Mouse (Mus musculus) gastrocnemius, postnatal 10 days (tissue): ENCODE results near the gene H2-DMb2. TPM values are rescaled to one million over a fixed set of nuclear protein-coding genes. Genes with fewer than 3 reads are reported as not detected.
"Not testable (repeated sequence)": the region's sequence is repeated elsewhere in the genome, so short reads cannot be mapped to it uniquely, and the experiment has no call there.

Experiments used
- DNase-seq: peaks from one replicate; pipeline ENCODE4 v3.0.0; 2021; ENCODE audit warnings: mixed read lengths
- total RNA-seq, 2 experiments: library from RNA; stranded (reverse); gene quantifications; 2 replicates each; pipeline ENCODE4 v1.2.3; 2021

The H2-DMb2 gene
- total RNA-seq, 2 experiments from 2014 or later: 0.25 to 0.61 TPM

DNA sequence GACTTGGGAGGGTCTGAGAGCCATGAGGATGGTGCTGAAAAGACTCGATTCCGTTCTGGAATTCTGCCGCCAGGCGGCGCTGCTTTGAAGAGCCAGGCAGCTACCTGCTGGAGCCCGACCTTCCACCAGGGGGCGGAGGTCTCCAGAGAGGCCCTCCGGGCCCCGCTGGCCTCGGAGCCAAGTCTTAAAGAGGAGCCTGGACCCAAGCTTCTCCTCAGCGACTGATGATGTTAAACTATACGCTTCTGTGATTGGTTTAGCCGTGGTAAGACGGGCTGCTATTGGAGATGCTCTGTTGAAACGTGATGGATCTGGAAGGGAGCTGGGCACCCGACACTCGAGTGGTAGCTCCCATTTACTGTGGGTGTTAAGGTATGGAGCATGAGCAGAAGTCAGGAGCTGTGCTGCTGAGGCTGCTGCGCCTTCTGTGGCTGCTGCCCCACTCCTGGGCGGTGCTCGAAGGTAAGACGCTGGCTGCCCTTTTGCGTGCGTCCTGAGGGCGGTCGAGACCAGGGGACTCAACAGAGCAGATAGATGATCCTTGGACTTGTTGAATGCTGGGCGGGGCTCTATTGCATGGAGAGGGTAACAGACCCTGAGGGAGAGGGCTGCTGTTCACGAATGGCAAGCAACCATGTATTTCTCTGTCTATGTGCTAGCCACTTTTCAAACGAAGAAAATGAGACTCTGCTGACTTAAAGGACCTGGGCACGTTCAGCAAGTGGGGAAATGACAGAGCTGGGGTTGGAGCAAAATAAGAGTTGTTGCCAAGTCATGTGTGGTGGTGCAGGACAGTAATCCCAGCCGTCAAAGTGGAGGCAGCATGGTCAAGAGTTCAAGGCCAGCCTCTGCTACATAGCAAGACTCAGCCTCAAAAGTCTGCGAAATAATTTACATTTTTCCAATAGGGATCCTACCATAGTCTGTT, 7.5 kb upstream of the H2-DMb2 start:
- peak; percentile 100 for DNase-seq

DNA sequence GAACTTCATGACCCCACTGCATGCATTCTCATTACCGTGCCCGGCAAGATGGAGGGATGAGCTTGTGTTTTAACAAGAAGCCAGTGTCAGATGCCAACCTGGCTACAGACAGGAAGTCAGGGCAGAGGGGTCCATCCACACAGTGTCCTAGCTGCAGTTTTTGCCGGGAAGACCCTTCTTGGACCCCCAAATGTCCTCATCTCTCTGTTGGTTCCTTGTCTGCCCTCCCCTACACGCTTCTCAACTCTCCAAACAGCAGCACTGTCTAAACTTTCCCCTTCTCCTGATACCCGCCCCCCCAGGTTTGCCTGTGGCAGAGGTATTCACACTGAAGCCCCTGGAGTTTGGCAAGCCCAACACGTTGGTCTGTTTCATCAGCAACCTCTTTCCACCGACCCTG, 5.5 kb upstream of the H2-DMb2 start:
- DNase-seq: no peak

DNA sequence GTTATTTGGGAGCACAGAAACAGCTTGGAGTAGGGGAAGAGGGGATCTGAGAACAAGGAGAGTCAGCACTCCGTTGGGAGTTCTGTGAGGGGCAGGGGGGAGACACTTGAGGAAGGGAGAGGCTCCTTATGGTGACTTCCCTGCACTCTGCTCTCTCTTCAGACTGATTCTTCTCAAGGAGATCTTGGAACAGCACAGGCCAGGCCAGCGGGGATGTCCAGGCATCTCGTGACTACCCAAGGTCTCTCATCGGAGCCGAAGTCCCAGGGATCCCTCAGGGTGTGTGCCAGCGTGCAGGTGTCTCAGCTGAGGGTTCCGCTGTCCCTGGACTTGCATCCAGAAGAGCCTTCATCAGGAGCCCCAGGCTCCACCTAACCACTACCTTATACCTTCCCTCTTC, 4.5 kb upstream of the H2-DMb2 start:
- no peak for DNase-seq

DNA sequence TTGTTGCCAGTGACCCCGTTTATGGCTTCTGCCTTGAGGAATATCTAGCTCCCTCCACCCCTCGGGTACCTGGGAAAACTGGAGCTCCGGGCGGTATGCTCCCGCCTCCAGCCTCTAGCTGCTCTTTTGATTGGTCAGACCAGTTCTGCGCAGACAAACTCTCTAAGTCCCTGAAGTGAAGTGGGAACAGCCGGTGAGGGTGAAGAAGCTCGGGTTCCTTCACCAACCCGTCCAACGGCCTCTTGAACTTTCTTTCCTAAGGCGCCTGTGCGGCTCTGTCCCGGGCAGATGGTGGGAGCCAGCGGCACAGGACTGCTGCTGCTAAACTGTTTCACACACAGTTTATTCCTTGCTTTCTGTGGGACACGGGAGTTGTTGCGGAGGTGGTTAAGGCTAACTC, 3.7 kb upstream of the H2-DMb2 start:
- DNase-seq: no peak

DNA sequence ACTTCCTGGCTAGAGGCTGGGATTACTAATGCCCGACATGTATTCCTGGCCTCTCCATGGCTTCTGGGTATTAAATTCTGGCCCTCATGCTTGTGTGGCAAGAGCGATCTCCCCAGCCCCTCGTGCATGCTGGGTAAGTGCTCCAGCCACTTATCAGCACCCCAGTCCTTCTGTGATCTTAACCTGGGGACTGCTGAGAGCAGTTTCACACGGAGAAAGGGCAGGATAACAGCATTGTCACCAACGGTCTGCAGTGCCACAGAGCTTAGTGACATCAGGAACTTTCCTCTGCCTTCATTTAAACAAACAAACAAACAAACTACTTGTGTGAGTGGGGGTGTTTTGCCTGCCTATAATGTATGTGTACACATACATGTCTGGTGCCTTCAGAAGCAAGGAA, 2.9 kb upstream of the H2-DMb2 start:
- DNase-seq: no peak

DNA sequence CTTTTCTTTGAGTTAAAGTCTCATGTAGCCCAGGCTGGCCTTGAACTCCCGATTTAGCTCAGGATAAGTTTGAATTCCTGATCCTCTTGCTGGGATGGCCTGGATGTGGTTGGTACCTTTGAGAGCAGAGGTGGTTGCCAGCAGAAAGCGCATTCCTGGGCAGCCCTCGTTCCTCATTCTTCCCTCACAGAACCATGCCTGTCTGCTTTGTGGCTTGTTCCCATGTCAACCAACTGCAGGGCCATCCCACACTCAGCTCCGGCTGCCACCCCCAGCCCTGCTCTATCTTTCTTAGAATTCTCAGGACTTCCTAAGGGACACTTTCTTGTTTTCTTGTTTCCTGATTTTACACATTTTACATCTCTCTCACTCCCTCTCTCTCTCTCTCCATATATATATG, 1.7 kb upstream of the H2-DMb2 start:
- no peak for DNase-seq

DNA sequence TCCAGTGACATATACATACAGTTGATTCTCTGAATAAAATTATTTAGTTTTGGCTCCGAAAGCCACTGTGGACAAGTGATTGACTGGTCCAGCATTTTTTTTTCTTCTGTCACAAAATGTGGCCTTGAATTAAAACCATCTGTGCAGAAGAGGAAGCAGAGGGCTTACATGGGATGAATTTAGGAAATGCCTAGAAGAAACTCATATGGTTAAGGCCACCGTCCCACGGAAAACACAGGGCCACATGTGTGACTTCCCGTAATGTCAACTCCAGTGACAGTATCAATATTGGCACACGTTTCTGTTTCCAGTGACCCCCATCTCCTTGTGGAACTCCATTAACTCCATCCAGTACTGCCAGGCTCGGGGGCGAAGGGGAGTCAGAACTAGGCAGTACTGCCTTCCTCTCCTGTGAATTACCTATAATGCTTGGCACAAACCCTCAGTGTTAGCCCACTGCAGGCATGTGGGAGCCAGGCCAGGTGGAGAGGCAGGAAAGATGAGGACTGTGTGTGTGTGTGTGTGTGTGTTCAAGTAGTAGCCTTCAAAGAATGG, 574 bp upstream of the H2-DMb2 start:
- no peak for DNase-seq

DNA sequence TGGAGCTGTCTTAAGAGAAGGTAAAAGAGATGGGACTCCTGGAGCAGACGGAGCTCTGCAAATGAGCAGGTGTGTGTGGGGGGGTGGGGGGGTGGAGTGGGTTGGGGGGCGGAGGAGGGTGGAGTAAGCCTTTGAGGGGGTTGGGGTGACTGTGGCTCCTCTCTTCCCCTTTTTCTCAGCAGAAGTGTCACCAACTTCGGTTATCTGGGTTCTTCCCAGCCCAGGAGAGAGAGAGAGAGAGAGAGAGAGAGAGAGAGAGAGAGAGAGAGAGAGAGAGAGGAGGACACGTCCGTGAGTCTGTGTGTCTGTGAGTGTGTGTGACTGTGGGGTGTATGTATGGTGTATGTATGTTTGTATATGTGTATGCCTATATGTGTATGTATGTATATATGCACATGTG, 354 bp downstream of the H2-DMb2 start:
- no peak for DNase-seq

DNA sequence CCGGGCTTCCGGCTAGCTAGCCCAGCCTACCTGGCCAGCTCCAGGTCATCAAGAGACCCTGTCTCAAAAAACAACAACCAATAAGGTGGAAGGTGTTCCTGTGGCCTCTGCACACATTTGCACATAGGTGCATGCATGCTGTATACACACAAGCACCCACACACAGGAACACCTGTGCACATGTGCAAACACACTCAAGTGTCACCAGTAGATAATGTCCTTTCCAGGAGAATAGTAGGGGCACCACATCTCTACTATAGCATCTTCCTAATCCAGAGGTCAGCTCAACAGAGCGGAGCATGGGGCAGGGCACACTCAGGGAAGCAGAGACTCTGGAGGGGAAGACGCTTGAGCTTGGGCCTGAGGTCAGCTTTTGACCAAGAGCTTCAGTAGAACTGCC, 1.1 kb downstream of the H2-DMb2 start:
- not testable (repeated sequence) for DNase-seq

DNA sequence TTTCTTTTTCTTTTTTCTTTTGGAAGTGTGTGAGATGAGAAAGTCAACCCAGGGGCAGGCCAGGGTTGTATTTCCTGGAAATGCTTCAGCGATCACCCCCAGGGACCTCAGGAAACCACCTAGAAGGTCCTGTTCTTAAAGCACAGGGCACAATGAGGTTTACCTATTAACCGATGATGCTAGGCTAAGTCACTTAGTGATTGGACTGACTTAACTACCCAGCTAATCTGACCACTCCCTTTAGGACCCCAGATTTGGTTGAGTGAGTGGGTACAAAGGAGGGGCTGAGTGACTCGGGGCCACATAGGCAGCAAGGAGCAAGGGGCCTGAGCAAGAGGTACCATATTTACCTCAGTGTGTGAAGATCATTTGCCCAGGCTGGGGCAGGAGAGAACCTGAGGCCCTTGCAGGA, 1.9 kb downstream of the H2-DMb2 start:
- DNase-seq: no peak

DNA sequence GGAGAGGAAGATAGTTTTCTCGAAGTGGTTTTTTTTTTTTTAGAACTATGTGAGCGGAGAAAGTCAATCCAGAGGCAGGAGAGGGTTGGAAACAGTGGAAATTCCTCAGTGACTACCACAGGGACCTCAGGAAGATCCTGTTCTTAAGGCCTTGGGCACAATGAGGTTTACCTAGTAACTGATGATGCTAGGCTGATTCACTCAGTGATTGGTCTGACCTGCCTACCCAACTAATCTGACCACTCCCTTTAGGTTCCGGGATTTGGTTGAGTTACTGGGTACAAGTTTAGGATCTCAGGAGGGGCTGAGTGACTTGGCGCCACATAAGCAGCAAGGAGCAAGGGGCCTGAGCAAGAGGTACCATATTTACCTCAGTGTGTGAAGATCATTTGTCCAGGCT, 9.8 kb downstream of the H2-DMb2 start, which contains the start of gene H2-DMb1:
TSS of gene H2-DMb1 (plus strand) at position 150 of the 400 bp plus-strand sequence.
- DNase-seq: no peak

DNA sequence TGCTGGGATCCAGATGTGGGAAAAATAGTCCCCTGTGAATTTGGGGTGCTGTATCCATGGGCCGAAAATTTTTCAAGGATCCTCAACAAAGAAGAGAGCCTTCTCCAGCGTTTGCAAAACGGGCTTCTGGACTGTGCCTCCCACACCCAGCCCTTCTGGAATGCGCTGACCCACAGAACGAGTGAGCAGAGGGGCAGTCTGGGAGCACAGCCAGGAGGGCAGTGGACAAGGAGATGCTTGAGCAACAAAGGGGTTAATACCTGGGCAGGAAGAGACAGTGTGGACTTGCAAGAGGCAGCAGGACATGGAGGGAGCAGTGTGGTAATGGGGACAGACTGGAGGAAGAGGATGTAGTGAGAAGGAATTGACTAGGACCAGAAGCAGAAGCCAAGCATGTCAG, 12.4 kb downstream of the H2-DMb2 start:
- DNase-seq: no peak

DNA sequence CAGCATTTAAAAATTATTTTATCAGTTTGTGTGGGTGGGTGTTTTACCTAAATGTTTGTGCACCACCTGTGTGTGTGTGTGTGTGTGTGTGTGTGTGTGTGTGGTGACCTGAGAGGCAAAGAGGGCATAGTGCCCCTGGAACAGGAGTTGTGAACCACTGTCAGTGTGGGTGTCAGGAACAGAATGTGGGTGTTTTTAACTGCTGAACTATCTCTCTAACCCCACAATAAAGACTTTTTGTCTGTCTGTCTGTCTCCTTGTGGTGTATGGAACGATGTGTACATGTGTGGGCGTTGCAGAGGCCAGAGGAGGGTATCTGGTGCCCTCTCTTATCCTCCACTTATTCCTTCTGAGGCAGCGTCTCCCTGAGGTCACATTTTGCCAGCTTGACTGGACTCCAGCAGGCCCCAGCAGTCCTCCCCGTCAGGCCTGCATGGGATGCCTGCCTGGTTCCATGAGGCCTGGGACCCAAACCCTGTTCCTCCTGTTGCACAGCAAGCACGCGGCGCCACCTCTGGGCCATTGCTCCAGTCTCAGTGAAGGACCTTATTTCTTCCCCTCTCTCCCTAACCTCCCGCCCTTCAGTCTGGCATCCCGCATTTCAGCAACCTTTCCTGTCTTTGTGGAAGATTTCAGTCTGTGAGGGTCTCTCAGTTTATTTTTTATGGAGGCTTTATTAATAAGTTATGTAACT, 21.2 kb downstream of the H2-DMb2 start:
- DNase-seq: no peak

DNA sequence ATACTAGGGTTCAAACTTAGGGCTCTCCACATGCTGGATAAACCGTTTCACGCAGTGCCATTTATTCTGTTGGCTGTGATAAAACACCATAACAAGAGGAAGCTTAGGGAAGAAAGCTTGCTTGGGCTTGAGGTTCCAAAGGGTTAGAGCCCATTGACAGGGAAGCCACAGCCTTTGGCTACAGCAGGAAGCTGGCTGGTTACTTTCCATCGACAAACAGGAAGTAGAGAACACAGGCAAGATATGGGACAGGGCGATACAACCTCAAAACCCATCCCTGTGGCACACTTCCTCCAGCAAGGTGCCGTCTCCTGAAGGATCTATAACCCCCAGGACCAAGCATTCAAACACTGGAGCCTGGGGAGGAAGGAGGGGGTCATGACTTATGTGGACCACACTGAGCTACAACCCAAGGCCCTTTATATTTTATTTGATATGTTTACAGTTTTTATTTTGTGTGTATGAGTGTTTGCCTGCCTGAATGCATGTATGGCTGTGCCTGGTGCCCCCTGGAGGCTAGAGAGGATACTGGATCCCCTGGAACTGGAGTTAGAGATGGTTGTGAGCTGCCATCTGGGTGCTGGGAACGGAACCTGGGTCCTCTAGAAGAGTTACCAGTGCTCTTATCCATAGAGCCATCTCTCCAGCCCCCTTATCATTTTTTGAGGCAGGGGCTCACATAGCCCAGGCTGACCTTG, 22.1 kb downstream of the H2-DMb2 start:
- DNase-seq: no peak

DNA sequence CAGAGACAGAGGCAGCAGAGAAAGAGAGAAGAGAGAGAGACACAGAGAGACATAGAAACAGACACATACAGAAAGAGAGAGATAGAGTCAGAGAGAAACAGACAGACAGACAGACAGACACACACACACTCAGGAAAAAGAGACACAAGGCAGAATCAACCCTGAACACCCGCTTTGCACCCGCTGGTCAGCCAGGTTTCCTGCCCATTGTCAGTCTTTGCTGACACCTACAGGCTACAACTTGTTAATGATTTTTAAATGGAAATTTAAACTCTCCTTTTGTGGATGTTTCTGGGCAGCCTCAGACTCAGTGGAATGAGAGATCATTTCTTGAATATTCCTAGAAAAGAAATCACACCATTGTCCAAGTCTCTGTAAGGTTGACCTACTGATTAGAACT, 26.2 kb downstream of the H2-DMb2 start:
- DNase-seq: peak; percentile 29

DNA sequence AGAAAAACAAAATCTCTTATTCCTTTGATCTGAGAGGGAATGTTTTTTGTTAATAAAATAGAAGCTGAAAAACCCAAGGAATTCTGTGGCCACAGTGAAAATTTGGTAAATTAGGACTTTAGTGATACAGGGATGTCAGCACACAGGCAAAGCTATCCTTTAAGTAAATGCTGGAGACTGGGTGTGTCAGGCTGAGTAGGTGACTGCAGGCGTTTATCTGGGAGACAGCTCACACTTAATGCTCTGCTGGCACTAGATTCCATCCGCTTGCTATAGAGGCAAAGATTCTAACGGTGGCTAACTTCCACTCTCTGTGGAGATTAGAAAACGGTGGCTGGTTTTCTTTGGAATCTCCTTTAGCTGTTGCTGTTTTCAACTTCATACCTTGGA, 27.4 kb downstream of the H2-DMb2 start:
- no peak for DNase-seq

DNA sequence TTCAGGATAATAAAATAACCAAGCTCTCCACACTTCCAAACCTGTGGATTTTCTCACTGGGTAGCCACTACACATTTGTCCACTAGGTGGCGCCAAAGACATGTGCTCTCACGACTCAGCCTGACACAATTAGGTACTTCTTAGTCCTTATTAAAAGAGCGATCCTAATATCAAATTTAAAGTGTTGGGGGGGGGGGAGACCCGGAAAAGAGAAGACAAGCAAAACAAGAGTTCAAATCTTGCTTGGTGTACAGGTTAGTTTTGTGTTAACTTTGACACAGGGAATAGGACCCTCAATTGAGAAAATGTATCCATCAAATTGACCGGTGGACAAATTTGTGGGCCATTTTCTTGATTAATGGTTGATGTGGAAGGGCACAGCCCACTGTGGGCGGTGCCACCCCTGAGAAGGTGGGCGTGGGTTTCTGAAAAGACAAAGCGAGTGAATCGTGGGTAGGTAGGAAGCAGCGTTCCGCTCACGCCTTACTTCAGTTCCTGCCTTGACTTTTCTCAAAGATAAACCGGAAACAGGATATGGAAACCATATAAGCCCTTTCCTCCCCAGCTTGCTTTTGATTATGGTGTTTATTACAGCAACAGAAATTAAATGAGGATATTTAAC, 27.9 kb downstream of the H2-DMb2 start:
- peak; percentile 82 for DNase-seq

DNA sequence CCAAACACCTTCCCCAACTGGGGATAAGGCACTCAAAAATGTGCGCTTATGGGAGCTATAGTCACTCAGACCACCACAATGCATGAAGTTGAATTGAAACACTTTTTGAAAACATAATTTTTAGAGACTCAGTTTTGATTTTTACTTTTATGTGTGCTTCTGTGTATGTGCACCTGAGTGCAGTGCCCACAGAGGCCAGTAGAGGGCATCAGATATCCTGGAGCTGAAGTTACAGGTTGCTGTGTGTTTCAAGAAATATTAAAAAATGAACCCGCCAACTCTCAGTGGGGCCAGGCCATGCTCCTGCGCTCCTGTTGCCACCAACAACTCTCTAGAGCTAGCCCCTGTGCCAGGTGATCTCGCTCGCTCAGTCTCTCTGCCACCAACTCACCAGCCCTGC, 29.4 kb downstream of the H2-DMb2 start:
- DNase-seq: no peak

DNA sequence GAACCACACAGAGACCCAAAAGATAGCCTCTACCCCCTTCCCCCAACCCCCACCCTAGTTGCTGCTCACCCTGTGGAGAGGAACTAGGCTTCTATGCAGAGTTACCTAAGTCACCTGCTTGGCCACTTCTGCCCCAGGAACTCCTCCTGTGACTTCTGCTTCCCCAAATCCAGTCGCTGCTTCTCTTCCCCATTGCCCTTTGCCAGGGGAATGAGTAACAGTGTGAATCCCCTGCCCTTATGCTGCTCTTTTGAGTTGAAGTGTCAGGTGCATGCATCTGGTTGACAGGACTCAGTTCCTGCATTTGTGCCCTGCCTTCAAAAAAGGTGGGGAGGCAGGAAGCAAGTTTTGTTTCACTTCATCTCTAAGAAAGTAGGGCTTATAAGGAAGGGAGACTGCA, 31.0 kb downstream of the H2-DMb2 start:
- DNase-seq: no peak

DNA sequence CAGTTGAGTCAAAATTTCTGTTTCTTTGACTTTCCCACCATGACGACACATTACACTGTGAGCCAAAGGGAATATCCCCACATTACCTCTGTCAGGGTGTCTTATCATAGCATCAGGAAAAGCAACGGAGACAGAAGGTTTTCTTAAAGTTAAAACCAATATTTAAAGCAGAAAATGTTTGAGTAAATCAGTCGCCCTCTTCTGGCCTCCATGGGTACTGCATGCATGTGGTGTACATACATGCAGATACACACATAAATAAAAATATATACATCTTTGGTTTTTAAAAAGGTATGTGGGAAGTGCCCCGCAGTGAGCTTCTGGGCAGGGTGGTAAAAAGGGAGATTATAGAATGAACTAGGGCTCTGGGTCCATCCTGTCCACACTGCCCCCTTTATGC, 34.1 kb downstream of the H2-DMb2 start:
- no peak for DNase-seq

DNA sequence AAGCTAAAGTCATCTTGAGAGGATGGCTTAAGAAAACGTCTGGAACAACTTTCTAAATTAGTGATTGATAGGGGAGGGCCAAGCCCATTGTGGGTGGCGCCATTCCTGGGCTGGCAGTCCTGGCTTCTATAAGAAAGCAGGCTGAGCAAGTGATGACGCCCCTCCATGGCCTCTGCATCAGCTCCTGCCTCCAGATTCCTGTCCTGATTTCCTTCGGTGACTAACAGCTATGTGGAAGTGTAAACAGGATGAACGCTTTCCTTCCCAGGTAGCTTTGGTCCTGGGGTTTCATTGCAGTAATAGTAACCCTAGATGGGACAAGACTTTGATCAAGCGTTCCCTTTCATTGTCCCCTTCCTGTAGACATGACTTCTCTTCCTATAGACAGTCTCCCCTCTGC, 35.9 kb downstream of the H2-DMb2 start:
- no peak for DNase-seq
